Mouse (Mus musculus) right cerebral cortex, adult 2 months (tissue): ENCODE measurements around the gene Gm49661.

Experiments
- DNase-seq, 2 experiments: peaks; one replicate each; pipeline ENCODE4 v3.0.0; 2021 to 2022; ENCODE audit warnings: low spot score in 2 of 2

Gm49661 gene

GRCm38 (mm10) chr8:84934860-84935259 lies 34.4 kb downstream of the Gm49661 start:
- peak; percentile 50 to 52 for DNase-seq

- DNase-seq = peak; percentile 53 to 68
Measured at GRCm38 (mm10) chr8:84933767-84934559, 35.3 kb downstream of the Gm49661 start.

- no peak for DNase-seq
Measured at GRCm38 (mm10) chr8:84930582-84930981, 38.7 kb downstream of the Gm49661 start.

- DNase-seq = peak; percentile 73 to 76
Measured at GRCm38 (mm10) chr8:84928456-84929306, 40.6 kb downstream of the Gm49661 start.

GRCm38 (mm10) chr8:84927513-84927912 lies 41.7 kb downstream of the Gm49661 start:
- DNase-seq = no peak

- no peak for DNase-seq
Measured at GRCm38 (mm10) chr8:84925557-84925956, 43.7 kb downstream of the Gm49661 start.

GRCm38 (mm10) chr8:84921596-84921995 lies 47.6 kb downstream of the Gm49661 start:
- no peak for DNase-seq

- DNase-seq = no peak
Measured at GRCm38 (mm10) chr8:84918646-84919045, 50.6 kb downstream of the Gm49661 start.

GRCm38 (mm10) chr8:84917781-84918180 lies 51.5 kb downstream of the Gm49661 start:
- no peak for DNase-seq
